Mouse (Mus musculus): ENCODE measurements at regions not wholly inside any gene's neighbourhood (a gene's known extent, or its start where the extent isn't known, plus 50 kb on each side); places are given as distances from the start of the nearest gene placed in this dataset.

- peak overlapping the region; percentile 74 for H3K27ac ChIP-seq
- TF ChIP-seq CTCF (conservative IDR thresholded peaks at IDR 0.05), result no peak
Measured at GRCm38 (mm10) chr7:40391626-40392025, 506.5 kb upstream of the Vstm2b start.

GRCm38 (mm10) chr7:40392207-40392606 lies 505.9 kb upstream of the Vstm2b start:
- TF ChIP-seq CTCF (conservative IDR thresholded peaks at IDR 0.05), result no peak
- DNase-seq (ENCODE audit: low spot score in 2 of 2), result peak in 1 of 2 experiments; percentile 17

More at GRCm38 (mm10) chr7:40391626-40392025, 506.5 kb upstream of the Vstm2b start:
- no peak overlapping the region for H3K4me3 ChIP-seq
- DNase-seq (ENCODE audit: low spot score in 2 of 2), result no peak

GRCm38 (mm10) chr7:40392699-40393098 lies 505.4 kb upstream of the Vstm2b start:
- DNase-seq (ENCODE audit: low spot score in 2 of 2), result no peak
- Histone ChIP-seq H3K27ac (peak overlapping the region; percentile 74), H3K4me3 (no peak overlapping the region)
- TF ChIP-seq CTCF (conservative IDR thresholded peaks at IDR 0.05), result no peak

More at GRCm38 (mm10) chr7:40392207-40392606, 505.9 kb upstream of the Vstm2b start:
- Histone ChIP-seq H3K27ac (peak overlapping the region; percentile 74), H3K4me3 (no peak overlapping the region)

- DNase-seq (ENCODE audit: low spot score in 2 of 2), result no peak
- no peak overlapping the region for H3K27ac ChIP-seq
- no peak overlapping the region for H3K4me3 ChIP-seq
- no peak for TF ChIP-seq CTCF (conservative IDR thresholded peaks at IDR 0.05)
Measured at GRCm38 (mm10) chr7:40398266-40398665, 499.9 kb upstream of the Vstm2b start.

- H3K27ac ChIP-seq, result no peak overlapping the region
- no peak for DNase-seq (ENCODE audit: low spot score in 2 of 2)
- no peak overlapping the region for H3K4me3 ChIP-seq
- TF ChIP-seq CTCF (conservative IDR thresholded peaks at IDR 0.05), result no peak
Measured at GRCm38 (mm10) chr7:40419332-40419731, 478.8 kb upstream of the Vstm2b start.

GRCm38 (mm10) chr7:40422125-40422524 lies 476.0 kb upstream of the Vstm2b start:
- DNase-seq (ENCODE audit: low spot score in 2 of 2), result no peak
- Histone ChIP-seq H3K4me3 (no peak overlapping the region), H3K27ac (no peak overlapping the region)
- no peak for TF ChIP-seq CTCF (conservative IDR thresholded peaks at IDR 0.05)

- no peak for TF ChIP-seq CTCF (conservative IDR thresholded peaks at IDR 0.05)
- H3K27ac ChIP-seq, result no peak overlapping the region
Measured at GRCm38 (mm10) chr7:40429416-40429815, 468.7 kb upstream of the Vstm2b start.

GRCm38 (mm10) chr7:40433906-40434305 lies 464.2 kb upstream of the Vstm2b start:
- DNase-seq (ENCODE audit: low spot score in 2 of 2), result no peak
- H3K27ac ChIP-seq, result no peak overlapping the region
- no peak overlapping the region for H3K4me3 ChIP-seq
- no peak for TF ChIP-seq CTCF (conservative IDR thresholded peaks at IDR 0.05)

More at GRCm38 (mm10) chr7:40429416-40429815, 468.7 kb upstream of the Vstm2b start:
- H3K4me3 ChIP-seq, result no peak overlapping the region
- DNase-seq (ENCODE audit: low spot score in 2 of 2), result no peak

GRCm38 (mm10) chr7:40441128-40441527 lies 457.0 kb upstream of the Vstm2b start:
- no peak for DNase-seq (ENCODE audit: low spot score in 2 of 2)
- TF ChIP-seq CTCF (conservative IDR thresholded peaks at IDR 0.05), result no peak
- Histone ChIP-seq H3K4me3 (no peak overlapping the region), H3K27ac (no peak overlapping the region)

GRCm38 (mm10) chr7:40441786-40442185 lies 456.3 kb upstream of the Vstm2b start:
- no peak for TF ChIP-seq CTCF (conservative IDR thresholded peaks at IDR 0.05)
- Histone ChIP-seq H3K4me3 (no peak overlapping the region), H3K27ac (no peak overlapping the region)
- DNase-seq (ENCODE audit: low spot score in 2 of 2), result no peak

GRCm38 (mm10) chr7:40466382-40466781 lies 431.7 kb upstream of the Vstm2b start:
- no peak for DNase-seq (ENCODE audit: low spot score in 2 of 2)
- H3K27ac ChIP-seq, result no peak overlapping the region
- no peak for TF ChIP-seq CTCF (conservative IDR thresholded peaks at IDR 0.05)
- H3K4me3 ChIP-seq, result no peak overlapping the region

GRCm38 (mm10) chr7:40487256-40487655 lies 410.9 kb upstream of the Vstm2b start:
- H3K27ac ChIP-seq, result no peak overlapping the region
- no peak for DNase-seq (ENCODE audit: low spot score in 2 of 2)
- H3K4me3 ChIP-seq, result no peak overlapping the region
- no peak for TF ChIP-seq CTCF (conservative IDR thresholded peaks at IDR 0.05)

GRCm38 (mm10) chr7:40522703-40523267 lies 375.3 kb upstream of the Vstm2b start:
- no peak for TF ChIP-seq CTCF (conservative IDR thresholded peaks at IDR 0.05)
- no peak for DNase-seq (ENCODE audit: low spot score in 2 of 2)
- no peak overlapping the region for H3K4me3 ChIP-seq
- no peak overlapping the region for H3K27ac ChIP-seq

- Histone ChIP-seq H3K27ac (no peak overlapping the region), H3K4me3 (no peak overlapping the region)
- TF ChIP-seq CTCF (conservative IDR thresholded peaks at IDR 0.05), result no peak
- DNase-seq (ENCODE audit: low spot score in 2 of 2), result peak in 1 of 2 experiments; percentile 29
Measured at GRCm38 (mm10) chr7:40536601-40537000, 361.5 kb upstream of the Vstm2b start.

Data from layer of hippocampus, adult 2 months (tissue).